Mouse (Mus musculus) left cerebral cortex, adult 8-10 months (tissue): ENCODE measurements around the gene Itln1. TPM values are rescaled to one million over a fixed set of nuclear protein-coding genes. Genes with fewer than 3 reads are reported as not detected.
A peak's percentile ranks its signal among the peaks of the same experiment; 100 is the strongest.
"Not testable (repeated sequence)": the region's sequence is repeated elsewhere in the genome, so short reads cannot be mapped to it uniquely, and the experiment has no call there.

Experiments
- DNase-seq, 2 experiments: peaks; one replicate each; pipeline ENCODE4 v3.0.0; 2022; ENCODE audit warnings: low spot score in 2 of 2
- total RNA-seq, 4 experiments: library from RNA; stranded (reverse); gene quantifications; 2 replicates each; pipeline ENCODE4 v1.2.4; 2022

The Itln1 gene
- total RNA-seq, 4 experiments from 2014 or later: not detected

- DNase-seq: no peak
Observed at GRCm38 (mm10) chr1:171513760-171514159, 21.3 kb downstream of the Itln1 start.

GRCm38 (mm10) chr1:171513234-171513633, 21.9 kb downstream of the Itln1 start:
- DNase-seq: no peak

- no peak for DNase-seq
Observed at GRCm38 (mm10) chr1:171504586-171504985, 30.5 kb downstream of the Itln1 start.

GRCm38 (mm10) chr1:171503592-171504291, 31.4 kb downstream of the Itln1 start:
- DNase-seq: peak; percentile 39 to 49

- peak; percentile 80 to 88 for DNase-seq
Observed at GRCm38 (mm10) chr1:171503250-171503591, 31.9 kb downstream of the Itln1 start, which contains the start of gene Alyref2. Gene Alyref2, plus strand, starts transcription at chr1:171503478.

GRCm38 (mm10) chr1:171502388-171503249, 32.5 kb downstream of the Itln1 start:
- no peak for DNase-seq

- no peak for DNase-seq
Observed at GRCm38 (mm10) chr1:171501636-171502080, 33.4 kb downstream of the Itln1 start.

GRCm38 (mm10) chr1:171501016-171501610, 34.0 kb downstream of the Itln1 start:
- no peak for DNase-seq

- no peak for DNase-seq
Observed at GRCm38 (mm10) chr1:171499856-171500255, 35.2 kb downstream of the Itln1 start.

- DNase-seq: no peak
Observed at GRCm38 (mm10) chr1:171495371-171495770, 39.7 kb downstream of the Itln1 start.

- DNase-seq: no peak
Observed at GRCm38 (mm10) chr1:171494241-171494640, 40.9 kb downstream of the Itln1 start.

GRCm38 (mm10) chr1:171478968-171479367, 56.1 kb downstream of the Itln1 start:
- DNase-seq: peak; percentile 49 to 50

GRCm38 (mm10) chr1:171477758-171478545, 57.1 kb downstream of the Itln1 start:
- DNase-seq: no peak

- DNase-seq: no peak
Observed at GRCm38 (mm10) chr1:171477123-171477522, 58.0 kb downstream of the Itln1 start.

- no peak for DNase-seq
Observed at GRCm38 (mm10) chr1:171473920-171474640, 61.0 kb downstream of the Itln1 start.

- DNase-seq: no peak
Observed at GRCm38 (mm10) chr1:171473506-171473905, 61.6 kb downstream of the Itln1 start.

- DNase-seq: not testable (repeated sequence)
Observed at GRCm38 (mm10) chr1:171471941-171472340, 63.2 kb downstream of the Itln1 start.

GRCm38 (mm10) chr1:171471452-171471851, 63.6 kb downstream of the Itln1 start:
- no peak for DNase-seq

- DNase-seq: no peak
Observed at GRCm38 (mm10) chr1:171470896-171471295, 64.2 kb downstream of the Itln1 start.

- peak in 1 of 2 experiments; percentile 18 for DNase-seq
Observed at GRCm38 (mm10) chr1:171470371-171470871, 64.7 kb downstream of the Itln1 start.
